Mouse (Mus musculus): ENCODE measurements around the gene Sphk1.

Sphk1 gene

DNA sequence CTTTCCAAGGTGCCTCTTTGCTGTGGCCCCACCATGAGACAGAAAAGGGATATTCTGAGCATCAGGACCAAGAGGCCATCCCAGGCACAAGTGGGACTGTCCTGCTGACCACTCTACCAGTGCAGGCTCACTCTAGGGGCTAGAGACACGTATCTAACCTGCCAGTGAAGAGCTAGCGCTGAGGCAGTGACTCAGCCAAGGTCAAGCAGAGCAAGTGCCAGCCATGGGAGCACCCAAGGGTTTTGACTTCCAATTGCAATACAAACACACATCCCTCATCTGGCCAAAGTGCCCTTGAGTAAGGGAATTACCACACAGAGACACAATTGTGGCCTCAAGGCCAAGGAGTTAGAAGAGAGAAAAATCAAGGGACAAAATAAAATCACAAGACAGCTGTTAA is 44.7 kb downstream of the Sphk1 start:
- no peak for DNase-seq (ENCODE audit: low spot score in 2 of 2)

DNA sequence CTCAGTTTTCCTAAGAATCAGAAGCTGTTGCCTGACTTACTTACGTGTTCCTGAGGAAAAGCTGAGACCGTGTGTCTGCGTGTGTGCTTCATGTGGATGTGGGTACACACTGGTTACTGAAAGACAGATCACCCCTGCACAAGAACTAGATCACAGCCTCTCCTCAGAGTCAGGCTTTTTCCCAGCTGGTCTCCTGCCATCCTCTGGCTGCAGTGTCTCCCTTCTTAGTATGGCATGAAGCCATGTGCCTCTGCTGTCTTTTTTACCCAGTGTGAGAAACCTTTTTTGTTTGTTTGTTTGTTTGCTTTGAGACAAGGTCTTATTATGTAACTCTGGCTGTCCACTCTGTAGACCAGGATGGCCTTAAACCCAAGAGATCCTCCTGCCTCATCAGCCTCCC is 48.6 kb downstream of the Sphk1 start:
- DNase-seq (ENCODE audit: low spot score in 2 of 2) = no peak

DNA sequence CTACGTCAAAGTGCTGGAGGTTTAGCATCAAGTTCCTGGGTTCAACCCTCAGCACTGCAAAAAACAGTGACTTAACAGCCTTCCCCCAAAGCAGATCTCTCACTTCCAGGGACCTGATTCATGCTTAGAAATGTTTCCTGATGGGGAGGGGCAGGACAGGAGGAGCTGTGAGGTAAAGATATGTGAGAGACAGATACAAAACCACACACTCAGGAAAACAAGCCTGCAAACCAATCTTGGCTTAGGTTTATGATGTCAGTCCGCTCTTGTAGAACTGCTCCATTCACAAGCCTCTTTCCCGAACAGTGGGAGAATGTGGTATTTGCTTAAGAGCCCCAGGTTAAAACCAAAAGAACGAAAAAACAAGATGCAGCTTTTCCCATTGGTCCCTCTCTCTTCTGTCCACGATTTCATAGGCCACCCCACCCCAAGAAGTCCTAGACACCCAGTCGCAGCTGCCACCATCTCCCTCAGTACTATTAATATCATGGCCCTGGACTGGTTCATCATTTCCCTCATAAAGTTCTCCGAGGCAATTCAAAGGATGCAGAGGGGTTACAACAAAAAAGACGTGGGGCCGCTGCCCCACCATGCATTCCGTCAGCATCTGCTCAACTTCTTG is 49.4 kb downstream of the Sphk1 start:
- peak in 1 of 2 experiments; percentile 17 for DNase-seq (ENCODE audit: low spot score in 2 of 2)

DNA sequence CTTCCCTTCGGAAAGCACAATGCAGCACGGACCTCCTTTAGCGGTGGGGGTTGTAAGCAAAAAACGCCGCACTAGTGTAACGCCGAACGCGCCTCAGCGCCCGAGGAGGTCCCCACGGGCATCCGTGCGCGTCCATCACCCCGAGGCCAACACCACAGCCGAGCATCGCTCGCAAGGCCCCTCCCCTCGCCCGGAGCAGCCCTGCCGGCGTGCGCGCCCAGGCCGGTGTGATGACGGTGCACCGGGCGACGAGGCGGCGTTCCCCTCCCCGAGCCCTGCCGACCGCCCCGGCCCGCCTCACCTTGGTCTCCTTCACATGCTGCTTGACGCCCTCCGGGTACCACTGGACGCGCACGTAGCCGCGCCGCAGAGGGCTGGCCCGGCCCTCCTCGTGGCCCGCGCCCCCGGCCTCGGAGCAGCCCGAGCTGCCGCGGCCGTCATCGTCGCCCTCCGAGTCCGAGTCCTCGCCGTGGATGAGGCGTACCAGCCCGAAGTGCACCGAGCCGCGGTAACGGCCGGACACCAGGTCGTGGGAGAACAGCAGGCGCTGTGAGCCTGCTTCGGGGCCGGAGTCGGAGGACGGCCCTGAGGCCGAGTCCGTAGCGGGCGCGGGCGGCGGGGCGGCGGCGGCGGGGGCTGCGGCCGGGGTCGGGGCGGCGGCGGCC is 50.1 kb downstream of the Sphk1 start:
- DNase-seq (ENCODE audit: low spot score in 2 of 2) = peak in 1 of 2 experiments; percentile 40

DNA sequence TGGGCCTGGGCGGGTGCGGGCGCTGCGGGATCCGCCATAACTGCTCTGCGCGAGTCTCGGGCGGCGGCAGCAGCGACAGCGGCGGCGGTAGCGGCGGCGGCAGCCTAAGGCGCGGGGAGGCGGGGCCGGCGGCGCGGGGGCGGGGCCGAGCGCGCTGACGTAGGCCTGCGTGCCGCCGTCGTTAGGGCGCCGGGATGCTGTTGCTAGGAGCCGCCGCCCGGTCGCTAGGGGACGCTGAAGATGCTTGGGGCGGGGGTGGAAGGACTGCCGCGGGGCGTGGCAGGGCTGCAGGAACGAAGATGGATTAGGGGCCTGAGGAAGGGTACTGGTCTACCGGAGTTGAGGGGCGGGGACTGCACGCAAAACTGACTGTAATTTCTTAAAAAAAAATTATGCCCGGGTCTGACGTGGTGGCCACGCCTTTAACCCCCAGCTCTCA is 50.7 kb downstream of the Sphk1 start, which contains the start of gene Ube2o:
Gene Ube2o, minus strand, starts transcription at position 72 of the 439 bp plus-strand sequence.
- peak; percentile 42 to 83 for DNase-seq (ENCODE audit: low spot score in 2 of 2)

DNA sequence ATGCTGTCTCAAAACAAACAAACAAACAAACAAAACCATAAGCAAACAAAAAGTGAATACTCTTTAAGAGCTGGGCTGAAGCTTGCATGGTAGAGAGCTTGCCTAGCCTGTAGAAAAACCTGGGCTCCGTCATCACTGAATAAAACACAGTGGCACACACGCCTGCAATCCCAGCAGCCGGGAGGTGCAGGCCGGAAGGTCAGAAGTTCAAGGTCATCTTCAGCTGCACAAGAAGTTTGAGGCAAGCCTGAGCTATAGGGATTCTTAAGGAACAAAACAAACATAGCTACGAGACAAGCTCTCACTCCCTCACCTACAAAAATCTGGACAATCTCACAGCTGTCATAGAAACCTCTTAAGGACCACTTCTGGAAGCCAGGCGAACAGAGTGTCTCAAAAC is 55.0 kb downstream of the Sphk1 start:
- DNase-seq (ENCODE audit: low spot score in 2 of 2) = no peak

Measured in left cerebral cortex, adult 9 months (tissue).